Mouse (Mus musculus) lung, postnatal 0 days (tissue): Measurements from ENCODE around the gene Stxbp6.

Experiments
- CTCF ChIP-seq: IDR thresholded peaks from 2 replicates; pipeline ENCODE4 v1.5.1; 2016; ENCODE audit warnings: antibody characterized with exemption, mild to moderate bottlenecking
- EP300 ChIP-seq: IDR thresholded peaks from 2 replicates; pipeline ENCODE4 v1.6.1; 2016; ENCODE audit warnings: antibody characterized with exemption, mild to moderate bottlenecking, control low read depth

GRCm38 (mm10) chr12:44811895-44812294, 262.6 kb downstream of the Stxbp6 start:
- TF ChIP-seq CTCF: no peak
- TF ChIP-seq EP300: no peak
